Mouse (Mus musculus) intestine, postnatal 0 days (tissue): ENCODE results near the gene Asic2. TPM values are rescaled to one million over a fixed set of nuclear protein-coding genes. Genes with fewer than 3 reads are reported as not detected.

Experiments
- ATAC-seq: fragments of 200-750 bp; cut with Nextera tagmentation; 2 replicates; pipeline ENCODE4 v1.8.0; 2017; ENCODE audit warnings: mild to moderate bottlenecking, moderate TSS enrichment, moderate library complexity
- H3K27ac ChIP-seq: fragments of 300-500 bp; sonication (generic); 2 replicates; pipeline ENCODE4 v1.5.1; 2014; ENCODE audit warnings: mild to moderate bottlenecking, low read depth, low read length, moderate library complexity
- H3K27me3 ChIP-seq: fragments of 300-500 bp; sonication (generic); replicated peaks from 2 replicates; pipeline ENCODE4 v1.6.1; 2014; ENCODE audit warnings: low read length, mixed read lengths; ENCODE audit not compliant: control insufficient read depth, insufficient read depth
- H3K36me3 ChIP-seq: fragments of 300-500 bp; sonication (generic); 2 replicates; pipeline ENCODE4 v1.6.1; 2014; ENCODE audit warnings: mild to moderate bottlenecking, moderate library complexity; ENCODE audit not compliant: control insufficient read depth, insufficient read depth
- H3K4me1 ChIP-seq: fragments of 300-500 bp; sonication (generic); replicated peaks from 2 replicates; pipeline ENCODE4 v1.6.1; 2014; ENCODE audit warnings: antibody characterized with exemption, low read length, mixed read lengths; ENCODE audit not compliant: control insufficient read depth, insufficient read depth
- H3K4me2 ChIP-seq: fragments of 300-500 bp; sonication (generic); replicated peaks from 2 replicates; pipeline ENCODE4 v1.6.1; 2014; ENCODE audit warnings: low read depth, mild to moderate bottlenecking, moderate library complexity
- H3K4me3 ChIP-seq: fragments of 300-500 bp; sonication (generic); 2 replicates; pipeline ENCODE4 v1.5.1; 2014; ENCODE audit warnings: low read depth, low read length
- H3K9ac ChIP-seq: fragments of 300-500 bp; sonication (generic); 2 replicates; pipeline ENCODE4 v1.6.1; 2014; ENCODE audit warnings: mild to moderate bottlenecking, low read depth, low read length
- H3K9me3 ChIP-seq: fragments of 300-500 bp; sonication (generic); 2 replicates; pipeline ENCODE4 v1.6.1; 2016; ENCODE audit warnings: mixed run types; ENCODE audit not compliant: control insufficient read depth
- CTCF ChIP-seq: sonication (generic); IDR thresholded peaks from 2 replicates; pipeline ENCODE4 v1.5.1; 2016; ENCODE audit warnings: low read depth, mild to moderate bottlenecking, control low read depth, antibody characterized with exemption, moderate library complexity
- WGBS: fragments of 180-500 bp; shearing (Covaris S2); extraction: QIAGEN DNeasy Blood & Tissue Kit; methylation state at CpG from one replicate; pipeline ENCODE4 v1.1.7; 2014; 5-methylcytosine and 5-hydroxymethylcytosine counted together
- polyA plus RNA-seq: library from polyadenylated mRNA; unstranded; fragments of >200 nt; fragmentation: Nextera tagmentation; extraction: Ambion mirVana; gene quantifications from 2 replicates; pipeline ENCODE4 v1.2.1, GENCODE M21; 2015

Gene Asic2
- polyA plus RNA-seq, 1 experiment from 2014 or later, result 0.55 TPM

DNA sequence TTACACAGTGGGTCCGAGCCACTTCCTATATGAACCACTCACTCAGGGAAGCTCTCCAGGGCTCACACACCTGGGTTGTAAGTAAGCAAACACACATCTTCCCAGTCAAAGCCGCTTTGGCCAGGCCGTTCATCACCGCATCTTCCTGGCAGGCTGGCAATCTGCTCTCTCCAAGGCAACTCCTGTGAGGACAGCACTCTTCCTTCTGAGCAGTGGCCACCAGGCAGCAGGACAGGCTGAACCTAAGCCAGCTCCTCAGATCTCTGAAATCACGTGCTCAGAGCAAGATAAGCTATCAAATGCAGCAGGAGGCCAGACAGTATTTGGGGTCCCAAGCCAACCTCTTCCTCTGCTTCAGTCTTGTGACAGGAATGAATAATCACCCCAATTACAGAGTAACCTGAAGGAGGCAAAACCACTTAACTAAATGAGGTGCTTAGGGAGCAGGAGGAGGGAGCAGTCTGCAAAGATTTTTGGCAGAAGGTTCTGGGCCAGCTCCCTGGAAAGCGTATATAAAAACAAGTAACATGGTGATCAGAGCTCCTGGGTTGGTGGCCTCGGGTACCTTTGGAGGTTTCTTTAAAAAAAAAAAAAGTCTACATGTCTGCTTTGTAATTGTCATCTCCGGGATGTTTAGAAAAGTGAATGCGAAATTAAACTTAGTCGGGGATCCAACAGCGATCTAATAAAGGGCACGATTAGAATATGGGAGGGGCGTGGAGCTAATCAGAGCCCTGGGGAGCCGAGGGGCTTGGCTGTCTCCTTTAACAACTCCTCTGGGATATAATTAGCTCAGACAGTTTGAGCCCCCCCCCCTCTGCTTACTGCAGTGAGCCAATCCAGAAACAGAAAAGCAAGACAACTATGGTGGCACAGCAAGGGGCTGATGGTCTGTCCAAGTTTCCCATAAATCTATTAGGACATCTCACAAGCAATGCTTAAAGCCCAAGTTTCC is 450.0 kb downstream of the Asic2 start:
- no peaks in the 10 kb centered on the region for H3K9me3 ChIP-seq
- H3K4me2 ChIP-seq, result no peak overlapping the region
- no peak overlapping the region for H3K9ac ChIP-seq
- 36% methylated on average over 14 of the region's 14 CpGs for WGBS
- H3K4me3 ChIP-seq, result no peak overlapping the region
- no peaks in the 10 kb centered on the region for H3K36me3 ChIP-seq
- no peak for ATAC-seq
- TF ChIP-seq CTCF, result no peak
- no peak overlapping the region for H3K27ac ChIP-seq
- H3K27me3 ChIP-seq, result no peaks in the 10 kb centered on the region
- no peaks in the 10 kb centered on the region for H3K4me1 ChIP-seq

DNA sequence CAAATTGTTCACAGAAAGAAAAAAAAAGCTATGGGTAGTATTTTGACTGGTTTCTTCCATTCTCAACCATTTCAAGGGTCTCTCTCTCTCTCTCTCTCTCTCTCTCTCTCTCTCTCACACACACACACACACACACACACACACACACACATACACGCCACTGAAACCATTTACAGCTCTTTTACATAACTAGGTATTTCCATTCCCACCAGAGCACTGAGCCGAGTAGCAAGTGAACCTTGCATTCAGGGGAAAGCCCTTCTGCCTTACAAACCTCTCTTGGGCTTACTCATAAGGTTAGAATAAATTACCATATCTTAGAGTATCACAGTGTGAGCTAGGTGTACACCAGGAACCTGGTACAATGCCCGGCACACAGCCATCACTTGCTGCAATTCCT is 452.5 kb downstream of the Asic2 start:
- H3K4me3 ChIP-seq, result no peak overlapping the region
- ATAC-seq, result no peak
- H3K9me3 ChIP-seq, result no peaks in the 10 kb centered on the region
- no peak overlapping the region for H3K27ac ChIP-seq
- no peaks in the 10 kb centered on the region for H3K36me3 ChIP-seq
- H3K9ac ChIP-seq, result no peak overlapping the region
- no peaks in the 10 kb centered on the region for H3K4me1 ChIP-seq
- no peak overlapping the region for H3K4me2 ChIP-seq
- TF ChIP-seq CTCF, result no peak
- WGBS, result 82% methylated on average over 3 of the region's 3 CpGs
- no peaks in the 10 kb centered on the region for H3K27me3 ChIP-seq

DNA sequence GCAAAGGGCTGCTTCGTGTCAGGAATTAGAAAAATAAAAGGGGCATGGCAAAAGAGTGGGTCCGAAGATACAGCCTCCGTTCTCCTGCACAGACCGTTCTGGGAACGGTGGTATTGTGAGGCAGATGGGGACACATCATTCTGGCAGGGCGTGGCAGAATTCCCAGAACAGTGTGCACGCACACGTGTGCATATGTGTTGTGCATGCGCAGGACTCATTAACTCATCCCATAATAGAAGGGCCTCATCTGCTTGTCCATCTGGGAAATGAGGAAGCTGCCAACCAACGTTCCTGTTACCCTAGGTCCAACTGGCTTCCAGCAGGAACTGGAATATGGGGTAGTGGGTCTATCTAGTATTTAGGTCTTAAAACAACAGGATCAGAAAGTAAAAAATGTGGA is 455.8 kb downstream of the Asic2 start:
- Histone ChIP-seq H3K9me3 (no peaks in the 10 kb centered on the region), H3K9ac (no peak overlapping the region), H3K4me2 (no peak overlapping the region), H3K4me3 (no peak overlapping the region), H3K27me3 (no peaks in the 10 kb centered on the region), H3K4me1 (no peaks in the 10 kb centered on the region), H3K27ac (no peak overlapping the region), H3K36me3 (no peaks in the 10 kb centered on the region)
- 78% methylated on average over 10 of the region's 10 CpGs for WGBS
- no peak for ATAC-seq
- TF ChIP-seq CTCF, result no peak

DNA sequence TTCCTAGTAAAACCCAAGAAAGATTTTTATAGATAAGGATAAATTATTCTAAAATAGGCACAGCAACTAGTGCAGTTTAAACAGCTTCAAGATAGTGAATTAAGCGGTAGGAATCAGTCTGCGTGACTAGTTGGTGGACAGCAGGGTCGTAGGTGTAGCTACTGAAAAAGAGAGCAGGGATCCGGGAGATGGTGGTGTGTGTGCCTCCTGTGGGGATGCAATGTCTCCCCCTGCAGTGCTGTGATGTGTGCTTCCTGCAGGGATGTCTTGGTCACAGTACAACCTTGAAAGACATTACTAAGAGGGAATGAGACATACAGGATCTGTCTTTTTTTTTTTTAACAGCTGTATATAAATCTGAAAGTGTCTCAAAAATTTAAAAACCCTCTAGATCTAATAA is 456.9 kb downstream of the Asic2 start:
- no peak overlapping the region for H3K4me3 ChIP-seq
- no peak for ATAC-seq
- H3K27me3 ChIP-seq, result no peaks in the 10 kb centered on the region
- H3K9ac ChIP-seq, result no peak overlapping the region
- no peak overlapping the region for H3K4me2 ChIP-seq
- 59% methylated on average over 4 of the region's 4 CpGs for WGBS
- TF ChIP-seq CTCF, result no peak
- no peaks in the 10 kb centered on the region for H3K36me3 ChIP-seq
- H3K4me1 ChIP-seq, result no peaks in the 10 kb centered on the region
- no peaks in the 10 kb centered on the region for H3K9me3 ChIP-seq
- H3K27ac ChIP-seq, result no peak overlapping the region

DNA sequence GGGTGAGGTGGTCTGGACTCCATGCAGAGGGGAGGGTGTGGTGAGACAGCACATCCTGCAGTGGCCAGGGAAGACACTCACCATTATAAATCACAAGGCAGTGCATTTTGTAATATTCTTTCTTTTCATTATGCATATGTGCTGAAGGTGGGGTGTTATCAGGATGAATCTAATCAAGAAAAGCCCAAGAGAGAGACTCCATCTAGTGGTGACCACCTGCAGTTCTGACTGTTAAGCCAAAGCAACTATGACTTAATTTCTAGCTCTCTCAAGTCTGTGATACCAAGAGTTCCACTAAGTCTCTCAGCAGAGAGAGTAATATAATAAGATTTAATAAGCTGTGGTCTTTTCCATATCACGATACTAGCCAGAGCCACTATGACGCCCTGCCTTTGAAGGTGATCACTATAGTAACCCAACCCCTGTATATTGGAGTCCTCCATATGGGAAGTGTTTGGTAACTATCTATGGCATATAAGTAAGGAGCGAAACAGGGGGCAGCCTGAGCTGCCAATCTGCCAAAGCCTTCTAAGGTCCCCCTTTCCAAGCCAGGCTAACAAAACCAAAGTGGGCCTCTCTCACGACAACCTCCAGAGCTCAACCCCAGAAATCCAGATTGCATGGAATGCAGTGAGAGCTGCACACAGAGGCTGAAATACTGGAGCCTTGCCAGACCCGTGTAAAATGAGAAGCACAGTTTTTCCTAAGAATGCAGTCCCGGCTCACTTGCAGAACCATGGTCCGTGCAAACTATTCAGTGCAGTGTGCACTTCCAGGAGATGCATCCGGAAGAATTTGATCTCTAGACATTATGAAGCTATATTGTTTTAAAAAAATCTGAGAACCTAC is 459.6 kb downstream of the Asic2 start:
- 63% methylated on average over 8 of the region's 8 CpGs for WGBS
- Histone ChIP-seq H3K4me2 (no peak overlapping the region), H3K9me3 (no peaks in the 10 kb centered on the region), H3K9ac (no peak overlapping the region), H3K36me3 (no peaks in the 10 kb centered on the region), H3K27ac (no peak overlapping the region), H3K27me3 (no peaks in the 10 kb centered on the region), H3K4me3 (no peak overlapping the region), H3K4me1 (no peaks in the 10 kb centered on the region)
- TF ChIP-seq CTCF, result peak; percentile 28
- no peak for ATAC-seq

DNA sequence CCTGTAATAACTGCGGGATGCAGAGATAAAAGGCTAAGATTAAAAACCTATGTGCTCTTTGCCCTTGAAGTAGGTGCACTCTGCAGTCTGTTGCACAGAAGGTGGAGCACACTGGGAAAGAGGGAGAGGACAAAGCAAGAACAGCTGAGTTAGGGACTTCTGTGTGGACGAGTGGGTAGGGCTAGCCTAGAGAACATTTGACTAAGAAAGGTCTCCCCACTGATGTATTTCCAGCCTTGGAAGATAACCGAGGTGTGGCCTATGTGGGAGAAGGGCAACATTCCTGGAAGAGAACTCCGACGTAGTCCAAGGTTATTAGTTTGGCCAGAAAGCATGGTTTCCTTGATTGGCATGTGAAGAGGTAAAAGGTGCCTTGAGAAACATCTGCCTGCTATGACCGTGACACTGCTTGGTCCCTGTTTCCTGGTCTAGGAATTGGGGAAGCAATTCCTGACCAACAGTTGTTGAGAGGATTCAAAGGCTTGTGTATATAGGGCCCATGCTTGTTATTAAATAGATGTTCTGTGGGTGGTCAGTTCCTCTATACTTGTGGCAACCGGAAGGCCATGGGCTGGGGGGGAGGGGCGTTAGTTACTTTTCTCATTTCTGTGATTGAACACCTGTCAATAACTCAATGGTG is 463.3 kb downstream of the Asic2 start:
- WGBS, result 71% methylated on average over 8 of the region's 8 CpGs
- no peaks in the 10 kb centered on the region for H3K36me3 ChIP-seq
- no peaks in the 10 kb centered on the region for H3K27me3 ChIP-seq
- no peak for TF ChIP-seq CTCF
- no peak overlapping the region for H3K27ac ChIP-seq
- no peak overlapping the region for H3K4me3 ChIP-seq
- H3K4me1 ChIP-seq, result no peaks in the 10 kb centered on the region
- no peak for ATAC-seq
- H3K9ac ChIP-seq, result no peak overlapping the region
- H3K4me2 ChIP-seq, result no peak overlapping the region
- H3K9me3 ChIP-seq, result no peaks in the 10 kb centered on the region
